Mouse (Mus musculus): ENCODE measurements around the gene Glis3.

- TF ChIP-seq GATA1 (IDR thresholded peaks at IDR 0.05; ENCODE audit: borderline replicate concordance, low read length) (no peak), FLI1 (IDR thresholded peaks at IDR 0.05; ENCODE audit: low read length) (no peak)
Observed at GRCm38 (mm10) chr19:28550611-28551010, 129.3 kb downstream of the Glis3 start.
